Mouse (Mus musculus) intestine, postnatal 0 days (tissue): ENCODE measurements around the gene Hoxb13. TPM values are rescaled to one million over a fixed set of nuclear protein-coding genes. Genes with fewer than 3 reads are reported as not detected.

Source experiments
- ATAC-seq: fragments of 200-750 bp; cut with Nextera tagmentation; 2 replicates; pipeline ENCODE4 v1.8.0; 2017; ENCODE audit warnings: mild to moderate bottlenecking, moderate TSS enrichment, moderate library complexity
- H3K27ac ChIP-seq: fragments of 300-500 bp; sonication (generic); 2 replicates; pipeline ENCODE4 v1.5.1; 2014; ENCODE audit warnings: mild to moderate bottlenecking, low read depth, low read length, moderate library complexity
- H3K27me3 ChIP-seq: fragments of 300-500 bp; sonication (generic); replicated peaks from 2 replicates; pipeline ENCODE4 v1.6.1; 2014; ENCODE audit warnings: low read length, mixed read lengths; ENCODE audit not compliant: control insufficient read depth, insufficient read depth
- H3K36me3 ChIP-seq: fragments of 300-500 bp; sonication (generic); 2 replicates; pipeline ENCODE4 v1.6.1; 2014; ENCODE audit warnings: mild to moderate bottlenecking, moderate library complexity; ENCODE audit not compliant: control insufficient read depth, insufficient read depth
- H3K4me1 ChIP-seq: fragments of 300-500 bp; sonication (generic); replicated peaks from 2 replicates; pipeline ENCODE4 v1.6.1; 2014; ENCODE audit warnings: antibody characterized with exemption, low read length, mixed read lengths; ENCODE audit not compliant: control insufficient read depth, insufficient read depth
- H3K4me2 ChIP-seq: fragments of 300-500 bp; sonication (generic); replicated peaks from 2 replicates; pipeline ENCODE4 v1.6.1; 2014; ENCODE audit warnings: low read depth, mild to moderate bottlenecking, moderate library complexity
- H3K4me3 ChIP-seq: fragments of 300-500 bp; sonication (generic); 2 replicates; pipeline ENCODE4 v1.5.1; 2014; ENCODE audit warnings: low read depth, low read length
- H3K9ac ChIP-seq: fragments of 300-500 bp; sonication (generic); 2 replicates; pipeline ENCODE4 v1.6.1; 2014; ENCODE audit warnings: mild to moderate bottlenecking, low read depth, low read length
- H3K9me3 ChIP-seq: fragments of 300-500 bp; sonication (generic); 2 replicates; pipeline ENCODE4 v1.6.1; 2016; ENCODE audit warnings: mixed run types; ENCODE audit not compliant: control insufficient read depth
- CTCF ChIP-seq: sonication (generic); IDR thresholded peaks from 2 replicates; pipeline ENCODE4 v1.5.1; 2016; ENCODE audit warnings: low read depth, mild to moderate bottlenecking, control low read depth, antibody characterized with exemption, moderate library complexity
- WGBS: fragments of 180-500 bp; shearing (Covaris S2); extraction: QIAGEN DNeasy Blood & Tissue Kit; methylation state at CpG from one replicate; pipeline ENCODE4 v1.1.7; 2014; 5-methylcytosine and 5-hydroxymethylcytosine counted together
- polyA plus RNA-seq: library from polyadenylated mRNA; unstranded; fragments of >200 nt; fragmentation: Nextera tagmentation; extraction: Ambion mirVana; gene quantifications from 2 replicates; pipeline ENCODE4 v1.2.1, GENCODE M21; 2015

Hoxb13 gene
- polyA plus RNA-seq, result not detected in 2 replicates

DNA sequence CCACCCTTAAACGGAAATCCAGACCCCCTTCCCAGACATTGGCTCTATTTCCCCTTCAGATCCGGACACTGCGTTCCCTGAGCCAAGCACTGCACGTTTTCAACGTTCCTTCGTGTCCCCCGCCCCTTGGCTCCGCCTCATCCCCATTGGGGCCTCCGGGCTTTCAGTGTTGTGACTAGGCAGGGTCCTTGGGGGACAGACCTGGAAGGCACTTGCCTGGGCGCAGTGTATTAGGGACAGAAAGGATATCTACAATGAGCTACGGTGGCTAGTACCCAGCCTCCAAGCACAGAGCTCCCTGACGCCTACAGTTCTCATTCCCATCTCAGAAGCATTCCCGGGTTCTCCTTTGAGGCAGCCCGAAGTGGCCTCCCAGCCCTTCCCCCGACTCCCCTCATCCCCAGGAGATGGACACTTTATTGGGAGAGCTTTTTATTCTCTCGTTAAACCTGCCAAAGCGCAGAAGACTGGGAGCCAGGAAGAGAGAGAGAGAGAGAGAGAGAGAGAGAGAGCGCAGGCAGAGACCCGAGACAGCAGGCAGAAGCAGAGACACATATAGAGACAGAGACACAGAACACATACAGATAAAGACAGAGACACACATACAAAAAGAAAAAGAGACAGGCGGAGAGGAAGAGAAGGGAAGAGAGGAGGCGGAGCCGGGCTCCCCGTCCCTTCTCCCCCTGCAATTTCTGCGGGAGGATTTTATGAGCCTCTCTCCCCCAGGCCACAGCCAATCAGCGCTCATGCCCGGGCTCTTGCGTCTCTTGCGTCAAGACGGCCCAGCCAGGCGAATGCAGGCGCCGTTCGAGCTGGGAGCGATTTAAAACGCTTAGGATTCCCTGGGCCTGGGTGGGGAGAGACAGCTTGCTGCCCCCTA, at the start of gene Hoxb13:
Hoxb13 (plus strand) TSS at position 796 of the 880 bp plus-strand sequence.
- Histone ChIP-seq H3K36me3 (no peaks in the 10 kb centered on the region), H3K4me1 (no peaks in the 10 kb centered on the region), H3K9ac (no peak within 1 kb of the TSS), H3K9me3 (no peaks in the 10 kb centered on the region), H3K4me2 (peak within 1 kb of the TSS; percentile 32; the same call in 1 of the 2 replicates), H3K4me3 (peak within 1 kb of the TSS; percentile 23), H3K27ac (no peak within 1 kb of the TSS), H3K27me3 (peaks cover 98% of the 10 kb centered on the region)
- TF ChIP-seq CTCF, result no peak
- under 1% methylated on average over 35 of the region's 35 CpGs for WGBS
- ATAC-seq, result no peak

DNA sequence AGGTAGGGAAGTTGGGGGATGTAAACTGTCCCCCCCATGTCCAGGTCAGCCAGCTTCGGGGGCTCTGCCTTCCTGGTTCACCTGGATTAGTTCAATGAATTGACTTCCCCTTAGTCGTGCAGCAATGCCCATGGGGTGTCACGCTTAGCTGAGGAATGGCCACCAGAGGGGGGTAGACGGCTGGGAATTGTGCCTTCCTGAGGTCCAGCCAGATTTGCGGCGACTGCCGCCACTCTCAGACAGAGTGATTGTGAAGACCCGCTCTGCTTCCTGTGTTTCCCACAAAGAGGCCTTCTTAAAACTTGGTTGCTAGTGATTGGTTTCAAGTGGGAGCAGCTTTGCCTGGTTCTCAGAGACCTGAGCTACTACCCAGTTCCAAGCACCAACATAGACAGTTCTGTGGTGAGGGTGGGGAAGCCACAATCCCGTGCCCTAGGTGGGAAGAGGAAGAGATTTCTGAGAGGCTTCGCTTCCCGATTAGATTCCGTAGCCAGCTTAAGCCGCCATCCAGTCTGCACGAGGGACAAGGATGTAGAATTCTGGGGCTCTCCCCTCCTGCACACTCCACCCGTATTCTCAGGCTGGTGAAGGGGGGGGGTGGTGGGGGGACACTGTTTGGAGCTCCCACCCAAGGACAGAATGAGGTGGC, 48.4 kb upstream of the Hoxb13 start:
- Histone ChIP-seq H3K9ac (no peak overlapping the region), H3K27ac (no peak overlapping the region), H3K27me3 (peaks cover 19% of the 10 kb centered on the region), H3K36me3 (no peaks in the 10 kb centered on the region), H3K9me3 (no peaks in the 10 kb centered on the region), H3K4me1 (no peaks in the 10 kb centered on the region), H3K4me3 (no peak overlapping the region), H3K4me2 (peak overlapping the region; percentile 22)
- TF ChIP-seq CTCF, result peak; percentile 93
- 4% methylated on average over 15 of the region's 15 CpGs for WGBS
- ATAC-seq, result 0 out of 2 replicates have a peak, but pooled peaks have one; percentile 34

DNA sequence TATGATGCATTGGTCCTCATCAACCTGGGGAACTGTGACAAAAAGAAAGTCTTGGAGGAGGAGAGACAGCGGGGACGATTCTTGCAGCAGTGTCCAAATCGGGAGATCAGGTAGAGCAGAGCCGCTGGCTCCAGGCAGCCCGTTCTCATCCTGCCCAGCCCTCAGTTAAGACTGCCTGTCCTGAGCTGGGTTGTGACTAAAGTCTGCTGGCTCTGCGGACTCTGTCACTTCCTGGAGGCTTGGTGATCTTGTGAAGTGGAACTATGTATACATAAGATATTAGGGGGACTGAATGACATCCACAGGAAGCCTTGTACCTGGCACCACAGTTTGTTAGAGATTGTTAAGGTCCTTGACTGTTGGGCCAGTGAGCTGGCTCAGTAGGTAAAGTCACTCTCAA, 46.6 kb upstream of the Hoxb13 start:
- H3K27ac ChIP-seq, result no peak overlapping the region
- no peaks in the 10 kb centered on the region for H3K36me3 ChIP-seq
- no peaks in the 10 kb centered on the region for H3K4me1 ChIP-seq
- TF ChIP-seq CTCF, result no peak
- H3K4me2 ChIP-seq, result no peak overlapping the region
- H3K27me3 ChIP-seq, result peaks cover 31% of the 10 kb centered on the region
- H3K9me3 ChIP-seq, result no peaks in the 10 kb centered on the region
- ATAC-seq, result peak; percentile 55
- 49% methylated on average over 6 of the region's 6 CpGs for WGBS
- H3K9ac ChIP-seq, result no peak overlapping the region
- H3K4me3 ChIP-seq, result no peak overlapping the region

DNA sequence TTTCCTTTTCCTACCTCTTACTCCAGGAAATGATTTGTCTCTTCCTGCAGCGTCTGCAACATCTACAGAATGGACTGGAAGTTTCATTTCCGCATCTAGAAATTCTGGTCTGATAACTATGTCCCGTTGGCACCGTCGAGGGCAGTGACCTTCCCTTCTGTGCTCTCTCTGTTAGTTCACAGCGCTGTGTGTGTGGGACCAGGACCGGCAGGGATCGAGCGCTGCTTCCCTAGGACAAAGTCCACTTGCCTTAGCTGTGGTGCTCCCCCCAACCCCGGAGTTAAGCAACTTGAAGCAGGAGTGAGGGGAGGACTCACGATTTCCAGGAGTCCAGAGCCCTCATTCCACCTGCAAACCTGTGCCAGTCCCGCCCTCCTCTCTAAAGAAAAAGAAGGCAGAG, 29.3 kb upstream of the Hoxb13 start:
- H3K27me3 ChIP-seq, result peaks cover 64% of the 10 kb centered on the region
- no peaks in the 10 kb centered on the region for H3K9me3 ChIP-seq
- H3K4me1 ChIP-seq, result no peaks in the 10 kb centered on the region
- H3K36me3 ChIP-seq, result no peaks in the 10 kb centered on the region
- TF ChIP-seq CTCF, result no peak
- H3K4me3 ChIP-seq, result no peak overlapping the region
- 32% methylated on average over 12 of the region's 12 CpGs for WGBS
- H3K4me2 ChIP-seq, result peak overlapping the region; percentile 38
- H3K27ac ChIP-seq, result no peak overlapping the region
- no peak for ATAC-seq
- no peak overlapping the region for H3K9ac ChIP-seq

DNA sequence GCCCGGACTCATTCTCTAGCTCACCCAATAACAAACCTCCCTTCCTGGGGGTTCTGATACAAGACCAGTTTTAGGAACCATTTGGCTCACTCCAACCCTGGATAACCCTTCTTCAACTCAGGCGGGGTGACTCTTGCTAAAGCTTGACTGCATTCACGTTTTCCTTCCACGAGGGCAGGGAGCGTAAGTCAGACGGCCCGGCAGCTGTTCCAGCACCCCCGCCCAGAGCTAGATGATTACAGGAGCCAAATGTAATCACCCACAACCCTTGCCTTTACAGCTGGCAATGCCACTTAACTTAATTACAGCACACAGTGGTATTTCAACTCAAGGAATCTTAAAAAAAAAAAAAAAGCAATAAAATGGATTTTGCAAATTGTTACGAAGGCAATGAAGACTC, 26.0 kb upstream of the Hoxb13 start:
- 26% methylated on average over 9 of the region's 9 CpGs for WGBS
- no peak for ATAC-seq

DNA sequence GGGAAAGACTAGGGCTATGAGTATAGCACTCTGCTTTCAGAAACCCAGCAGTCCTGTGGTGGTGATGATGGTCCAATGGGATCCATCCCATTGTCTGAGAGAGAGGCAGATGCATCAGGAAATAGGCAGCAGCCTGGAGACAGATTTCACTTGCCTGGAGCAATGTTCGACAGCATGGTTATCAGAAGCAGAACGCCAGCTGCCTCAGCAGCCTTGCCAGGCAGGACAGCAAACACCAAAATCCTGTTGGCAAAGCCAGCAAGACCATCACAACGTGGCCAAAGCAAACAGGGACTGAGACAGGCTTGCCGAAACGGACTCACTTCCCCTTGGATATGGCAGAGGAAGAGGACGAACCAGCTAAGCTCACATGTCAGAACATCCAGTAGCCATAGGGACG, 25.1 kb upstream of the Hoxb13 start:
- WGBS, result 28% methylated on average over 7 of the region's 7 CpGs
- peaks cover 100% of the 10 kb centered on the region for H3K27me3 ChIP-seq
- H3K4me2 ChIP-seq, result no peak overlapping the region
- no peaks in the 10 kb centered on the region for H3K9me3 ChIP-seq
- no peak for TF ChIP-seq CTCF
- no peaks in the 10 kb centered on the region for H3K36me3 ChIP-seq
- H3K4me3 ChIP-seq, result no peak overlapping the region
- no peak overlapping the region for H3K9ac ChIP-seq
- no peak for ATAC-seq
- H3K27ac ChIP-seq, result no peak overlapping the region
- H3K4me1 ChIP-seq, result no peaks in the 10 kb centered on the region

More for the DNA sequence above, 26.0 kb upstream of the Hoxb13 start:
- no peaks in the 10 kb centered on the region for H3K36me3 ChIP-seq
- H3K4me3 ChIP-seq, result no peak overlapping the region
- no peaks in the 10 kb centered on the region for H3K4me1 ChIP-seq
- H3K27me3 ChIP-seq, result peaks cover 98% of the 10 kb centered on the region
- H3K27ac ChIP-seq, result no peak overlapping the region
- H3K9ac ChIP-seq, result no peak overlapping the region
- no peak for TF ChIP-seq CTCF
- no peak overlapping the region for H3K4me2 ChIP-seq
- no peaks in the 10 kb centered on the region for H3K9me3 ChIP-seq
